Mouse (Mus musculus) intestine, postnatal 0 days (tissue): Measurements from ENCODE around the gene Gpm6a. TPM values are rescaled to one million over a fixed set of nuclear protein-coding genes. Genes with fewer than 3 reads are reported as not detected.

ENCODE experiments used
- ATAC-seq: fragments of 200-750 bp; cut with Nextera tagmentation; 2 replicates; pipeline ENCODE4 v1.8.0; 2017; ENCODE audit warnings: mild to moderate bottlenecking, moderate TSS enrichment, moderate library complexity
- H3K27ac ChIP-seq: fragments of 300-500 bp; sonication (generic); 2 replicates; pipeline ENCODE4 v1.5.1; 2014; ENCODE audit warnings: mild to moderate bottlenecking, low read depth, low read length, moderate library complexity
- H3K27me3 ChIP-seq: fragments of 300-500 bp; sonication (generic); replicated peaks from 2 replicates; pipeline ENCODE4 v1.6.1; 2014; ENCODE audit warnings: low read length, mixed read lengths; ENCODE audit not compliant: control insufficient read depth, insufficient read depth
- H3K36me3 ChIP-seq: fragments of 300-500 bp; sonication (generic); 2 replicates; pipeline ENCODE4 v1.6.1; 2014; ENCODE audit warnings: mild to moderate bottlenecking, moderate library complexity; ENCODE audit not compliant: control insufficient read depth, insufficient read depth
- H3K4me1 ChIP-seq: fragments of 300-500 bp; sonication (generic); replicated peaks from 2 replicates; pipeline ENCODE4 v1.6.1; 2014; ENCODE audit warnings: antibody characterized with exemption, low read length, mixed read lengths; ENCODE audit not compliant: control insufficient read depth, insufficient read depth
- H3K4me2 ChIP-seq: fragments of 300-500 bp; sonication (generic); replicated peaks from 2 replicates; pipeline ENCODE4 v1.6.1; 2014; ENCODE audit warnings: low read depth, mild to moderate bottlenecking, moderate library complexity
- H3K4me3 ChIP-seq: fragments of 300-500 bp; sonication (generic); 2 replicates; pipeline ENCODE4 v1.5.1; 2014; ENCODE audit warnings: low read depth, low read length
- H3K9ac ChIP-seq: fragments of 300-500 bp; sonication (generic); 2 replicates; pipeline ENCODE4 v1.6.1; 2014; ENCODE audit warnings: mild to moderate bottlenecking, low read depth, low read length
- H3K9me3 ChIP-seq: fragments of 300-500 bp; sonication (generic); 2 replicates; pipeline ENCODE4 v1.6.1; 2016; ENCODE audit warnings: mixed run types; ENCODE audit not compliant: control insufficient read depth
- CTCF ChIP-seq: sonication (generic); IDR thresholded peaks from 2 replicates; pipeline ENCODE4 v1.5.1; 2016; ENCODE audit warnings: low read depth, mild to moderate bottlenecking, control low read depth, antibody characterized with exemption, moderate library complexity
- WGBS: fragments of 180-500 bp; shearing (Covaris S2); extraction: QIAGEN DNeasy Blood & Tissue Kit; methylation state at CpG from one replicate; pipeline ENCODE4 v1.1.7; 2014; 5-methylcytosine and 5-hydroxymethylcytosine counted together
- polyA plus RNA-seq: library from polyadenylated mRNA; unstranded; fragments of >200 nt; fragmentation: Nextera tagmentation; extraction: Ambion mirVana; gene quantifications from 2 replicates; pipeline ENCODE4 v1.2.1, GENCODE M21; 2015

Gene Gpm6a
- polyA plus RNA-seq, 1 experiment from 2014 or later, result 11.0 TPM

DNA sequence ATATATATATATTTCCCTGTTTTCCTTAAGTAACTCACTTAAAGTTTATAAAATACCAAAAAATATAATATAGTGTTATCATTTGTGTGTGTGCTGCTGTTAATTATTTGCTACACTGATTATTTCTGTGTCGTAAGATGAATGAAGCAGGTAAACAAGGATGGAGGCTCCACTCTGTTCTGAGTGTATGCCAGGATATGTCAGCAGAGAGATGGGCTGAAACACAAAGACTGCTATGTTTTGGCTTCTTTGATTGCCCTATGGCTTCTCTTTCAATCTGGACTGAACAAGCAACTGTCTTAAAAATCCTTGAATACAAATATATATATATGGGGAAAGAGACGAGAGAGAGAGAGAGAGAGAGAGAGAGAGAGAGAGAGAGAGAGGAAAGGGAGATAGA, 1.3 kb upstream of the Gpm6a start:
- Histone ChIP-seq H3K27ac (no peak overlapping the region), H3K4me3 (no peak overlapping the region), H3K4me1 (no peaks in the 10 kb centered on the region), H3K9me3 (no peaks in the 10 kb centered on the region), H3K36me3 (no peaks in the 10 kb centered on the region), H3K27me3 (no peaks in the 10 kb centered on the region), H3K4me2 (no peak overlapping the region), H3K9ac (no peak overlapping the region)
- WGBS, result 70% methylated on average over 2 of the region's 2 CpGs
- TF ChIP-seq CTCF, result no peak
- ATAC-seq, result no peak

GRCm38 (mm10) chr8:54954030-54954429, 613 bp upstream of the Gpm6a start:
- H3K27me3 ChIP-seq, result no peaks in the 10 kb centered on the region
- H3K4me1 ChIP-seq, result no peaks in the 10 kb centered on the region
- no peak overlapping the region for H3K9ac ChIP-seq
- 65% methylated on average over 6 of the region's 6 CpGs for WGBS
- TF ChIP-seq CTCF, result no peak
- H3K4me2 ChIP-seq, result no peak overlapping the region
- ATAC-seq, result no peak
- no peaks in the 10 kb centered on the region for H3K9me3 ChIP-seq
- no peaks in the 10 kb centered on the region for H3K36me3 ChIP-seq
- no peak overlapping the region for H3K27ac ChIP-seq
- no peak overlapping the region for H3K4me3 ChIP-seq

DNA sequence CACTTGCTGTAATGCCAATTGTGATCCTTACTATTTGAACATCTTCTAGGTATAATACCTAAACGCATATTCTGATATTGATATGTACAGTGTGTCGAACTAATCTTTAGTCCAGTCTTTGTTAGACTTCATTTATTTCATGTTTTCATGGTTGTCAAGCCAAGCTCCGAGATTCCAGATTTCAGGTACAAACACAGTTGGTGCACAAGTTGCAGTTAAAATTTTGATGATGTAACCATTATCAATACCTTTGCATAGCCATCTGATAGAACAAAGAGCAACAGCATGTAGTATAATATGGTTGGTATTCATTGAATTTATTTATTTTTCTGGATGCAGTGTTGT, 785 bp downstream of the Gpm6a start:
- no peak overlapping the region for H3K4me2 ChIP-seq
- WGBS, result 79% methylated on average over 3 of the region's 3 CpGs
- no peak overlapping the region for H3K27ac ChIP-seq
- no peaks in the 10 kb centered on the region for H3K4me1 ChIP-seq
- no peak for ATAC-seq
- TF ChIP-seq CTCF, result no peak
- H3K27me3 ChIP-seq, result no peaks in the 10 kb centered on the region
- H3K9me3 ChIP-seq, result no peaks in the 10 kb centered on the region
- no peak overlapping the region for H3K4me3 ChIP-seq
- no peaks in the 10 kb centered on the region for H3K36me3 ChIP-seq
- no peak overlapping the region for H3K9ac ChIP-seq

GRCm38 (mm10) chr8:54955935-54956573, 1.4 kb downstream of the Gpm6a start:
- no peak for TF ChIP-seq CTCF
- Histone ChIP-seq H3K36me3 (no peaks in the 10 kb centered on the region), H3K4me1 (no peaks in the 10 kb centered on the region), H3K27ac (no peak overlapping the region), H3K27me3 (no peaks in the 10 kb centered on the region), H3K9ac (no peak overlapping the region), H3K4me3 (no peak overlapping the region), H3K4me2 (no peak overlapping the region), H3K9me3 (no peaks in the 10 kb centered on the region)
- 67% methylated on average over 6 of the region's 6 CpGs for WGBS
- no peak for ATAC-seq

GRCm38 (mm10) chr8:54956787-54957186, 2.1 kb downstream of the Gpm6a start:
- Histone ChIP-seq H3K9me3 (no peaks in the 10 kb centered on the region), H3K9ac (no peak overlapping the region), H3K4me2 (no peak overlapping the region), H3K4me3 (no peak overlapping the region), H3K4me1 (no peaks in the 10 kb centered on the region), H3K36me3 (no peaks in the 10 kb centered on the region), H3K27me3 (no peaks in the 10 kb centered on the region), H3K27ac (no peak overlapping the region)
- ATAC-seq, result no peak
- 80% methylated on average over 3 of the region's 3 CpGs for WGBS
- TF ChIP-seq CTCF, result no peak

- Histone ChIP-seq H3K27ac (no peak overlapping the region), H3K4me2 (no peak overlapping the region), H3K27me3 (no peaks in the 10 kb centered on the region), H3K36me3 (no peaks in the 10 kb centered on the region), H3K9ac (no peak overlapping the region), H3K9me3 (no peaks in the 10 kb centered on the region), H3K4me3 (no peak overlapping the region), H3K4me1 (no peaks in the 10 kb centered on the region)
- 64% methylated on average over 3 of the region's 3 CpGs for WGBS
- no peak for ATAC-seq
- no peak for TF ChIP-seq CTCF
Measured at GRCm38 (mm10) chr8:54957506-54957905, 2.9 kb downstream of the Gpm6a start.

DNA sequence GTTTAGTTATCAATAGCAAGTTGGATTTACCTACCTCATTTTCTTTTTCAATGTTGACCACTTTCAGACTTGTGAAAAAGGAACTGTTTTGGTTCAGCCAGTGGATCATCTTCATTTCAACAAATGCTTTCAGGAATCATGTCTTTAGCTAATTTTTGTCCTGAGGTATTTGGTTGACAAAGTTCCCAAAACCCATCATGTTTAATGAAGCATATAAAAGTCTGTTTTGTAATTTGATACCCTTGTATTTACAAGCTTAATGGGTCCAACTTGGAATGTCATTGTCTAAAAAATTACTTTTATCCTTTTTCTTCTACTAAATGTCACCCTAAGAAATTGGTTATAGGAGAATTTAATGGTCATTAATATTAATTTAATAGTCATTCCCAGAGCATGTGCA, 6.9 kb downstream of the Gpm6a start:
- Histone ChIP-seq H3K9me3 (no peaks in the 10 kb centered on the region), H3K36me3 (no peaks in the 10 kb centered on the region), H3K9ac (no peak overlapping the region), H3K4me1 (no peaks in the 10 kb centered on the region), H3K27ac (no peak overlapping the region), H3K4me3 (no peak overlapping the region), H3K4me2 (no peak overlapping the region), H3K27me3 (no peaks in the 10 kb centered on the region)
- ATAC-seq, result no peak
- TF ChIP-seq CTCF, result no peak
